Mouse (Mus musculus) kidney, embryonic 15.5 days (tissue): ENCODE data around the gene Gnb3. TPM values are rescaled to one million over a fixed set of nuclear protein-coding genes. Genes with fewer than 3 reads are reported as not detected.
"Not testable (repeated sequence)": the region's sequence is repeated elsewhere in the genome, so short reads cannot be mapped to it uniquely, and the experiment has no call there.

Experiments
- ATAC-seq: fragments of 200-750 bp; cut with Nextera tagmentation; replicated peaks from 2 replicates; pipeline ENCODE4 v1.8.0; 2017; ENCODE audit warnings: moderate TSS enrichment; ENCODE audit not compliant: low FRiP score
- H3K27ac ChIP-seq: fragments of 300-500 bp; sonication (generic); 2 replicates; pipeline ENCODE4 v1.5.1; 2015; ENCODE audit warnings: mild to moderate bottlenecking, inconsistent platforms
- H3K27me3 ChIP-seq: fragments of 300-500 bp; sonication (generic); 2 replicates; pipeline ENCODE4 v1.6.1; 2015; ENCODE audit warnings: inconsistent platforms
- H3K36me3 ChIP-seq: fragments of 300-500 bp; sonication (generic); 2 replicates; pipeline ENCODE4 v1.6.1; 2015; ENCODE audit warnings: inconsistent platforms
- H3K4me1 ChIP-seq: fragments of 300-500 bp; sonication (generic); 2 replicates; pipeline ENCODE4 v1.6.1; 2015; ENCODE audit warnings: inconsistent platforms
- H3K4me2 ChIP-seq: fragments of 300-500 bp; sonication (generic); 2 replicates; pipeline ENCODE4 v1.6.1; 2015; ENCODE audit warnings: moderate library complexity, mild to moderate bottlenecking, inconsistent platforms
- H3K4me3 ChIP-seq: fragments of 300-500 bp; sonication (generic); replicated peaks from 2 replicates; pipeline ENCODE4 v1.5.1; 2015; ENCODE audit warnings: mild to moderate bottlenecking, inconsistent platforms
- H3K9ac ChIP-seq: fragments of 300-500 bp; sonication (generic); 2 replicates; pipeline ENCODE4 v1.6.1; 2015; ENCODE audit warnings: mild to moderate bottlenecking, inconsistent platforms
- H3K9me3 ChIP-seq: fragments of 300-500 bp; sonication (generic); replicated peaks from 2 replicates; pipeline ENCODE4 v1.6.1; 2016; ENCODE audit warnings: inconsistent platforms
- WGBS: fragments of 180-500 bp; shearing (Covaris S2); methylation state at CpG from one replicate; pipeline ENCODE4 v1.1.7; 2015; ENCODE audit warnings: mixed read lengths; 5-methylcytosine and 5-hydroxymethylcytosine counted together
- polyA plus RNA-seq: library from polyadenylated mRNA; unstranded; fragments of >200 nt; fragmentation: Nextera tagmentation; extraction: Ambion mirVana; gene quantifications from 2 replicates; pipeline ENCODE4 v1.2.1, GENCODE M21; 2015

Gene Gnb3
- polyA plus RNA-seq, 1 experiment from 2014 or later = 2.9 TPM

- Histone ChIP-seq H3K27me3 (no peaks in the 10 kb centered on the region), H3K27ac (peak overlapping the region; percentile 92), H3K9me3 (no peaks in the 10 kb centered on the region), H3K36me3 (peaks cover 51% of the 10 kb centered on the region), H3K9ac (peak overlapping the region; percentile 75), H3K4me1 (peaks cover 53% of the 10 kb centered on the region), H3K4me2 (peak overlapping the region; percentile 69), H3K4me3 (peak overlapping the region; percentile 80)
- ATAC-seq = peak; percentile 44
- WGBS = under 1% methylated on average over 18 of the region's 18 CpGs
These were observed 26.6 kb downstream of the Gnb3 start for GRCm38 (mm10) chr6:124813496-124813895.

- Histone ChIP-seq H3K36me3 (peaks cover 45% of the 10 kb centered on the region), H3K4me3 (peak overlapping the region; percentile 80), H3K4me2 (peak overlapping the region; percentile 69), H3K9ac (peak overlapping the region; percentile 75), H3K27ac (peak overlapping the region; percentile 92), H3K4me1 (peaks cover 59% of the 10 kb centered on the region), H3K9me3 (no peaks in the 10 kb centered on the region), H3K27me3 (no peaks in the 10 kb centered on the region)
- no peak for ATAC-seq
- 21% methylated on average over 9 of the region's 9 CpGs for WGBS
These were observed 27.2 kb downstream of the Gnb3 start for GRCm38 (mm10) chr6:124812848-124813247.

- Histone ChIP-seq H3K27ac (peak overlapping the region; percentile 92), H3K4me1 (peaks cover 66% of the 10 kb centered on the region), H3K9ac (no peak overlapping the region), H3K9me3 (no peaks in the 10 kb centered on the region), H3K4me3 (peak overlapping the region; percentile 80), H3K36me3 (peaks cover 36% of the 10 kb centered on the region), H3K27me3 (no peaks in the 10 kb centered on the region), H3K4me2 (peak overlapping the region; percentile 69)
- 79% methylated on average over 24 of the region's 24 CpGs for WGBS
- ATAC-seq = no peak
These were observed 28.1 kb downstream of the Gnb3 start for GRCm38 (mm10) chr6:124811701-124812560.

GRCm38 (mm10) chr6:124811403-124811665 is 28.7 kb downstream of the Gnb3 start:
- Histone ChIP-seq H3K4me1 (peaks cover 71% of the 10 kb centered on the region), H3K4me2 (peak overlapping the region; percentile 3; the same call in 1 of the 2 replicates), H3K36me3 (peaks cover 30% of the 10 kb centered on the region), H3K4me3 (peak overlapping the region; percentile 80; the same call in 1 of the 2 replicates), H3K27me3 (no peaks in the 10 kb centered on the region), H3K27ac (0 out of 2 replicates have a peak overlapping the region, but pooled peaks have one; percentile 9), H3K9me3 (no peaks in the 10 kb centered on the region), H3K9ac (no peak overlapping the region)
- no peak for ATAC-seq
- WGBS = 72% methylated on average over 4 of the region's 4 CpGs

GRCm38 (mm10) chr6:124810566-124811402 is 29.3 kb downstream of the Gnb3 start:
- 84% methylated on average over 11 of the region's 11 CpGs for WGBS
- Histone ChIP-seq H3K36me3 (peaks cover 24% of the 10 kb centered on the region), H3K4me3 (0 out of 2 replicates have a peak overlapping the region, but pooled peaks have one; percentile 70), H3K27ac (peak overlapping the region; percentile 98), H3K4me2 (peak overlapping the region; percentile 96), H3K4me1 (peaks cover 77% of the 10 kb centered on the region)
- H3K27me3 ChIP-seq, ATAC-seq, H3K9ac ChIP-seq, H3K9me3 ChIP-seq: not testable (repeated sequence)

DNA sequence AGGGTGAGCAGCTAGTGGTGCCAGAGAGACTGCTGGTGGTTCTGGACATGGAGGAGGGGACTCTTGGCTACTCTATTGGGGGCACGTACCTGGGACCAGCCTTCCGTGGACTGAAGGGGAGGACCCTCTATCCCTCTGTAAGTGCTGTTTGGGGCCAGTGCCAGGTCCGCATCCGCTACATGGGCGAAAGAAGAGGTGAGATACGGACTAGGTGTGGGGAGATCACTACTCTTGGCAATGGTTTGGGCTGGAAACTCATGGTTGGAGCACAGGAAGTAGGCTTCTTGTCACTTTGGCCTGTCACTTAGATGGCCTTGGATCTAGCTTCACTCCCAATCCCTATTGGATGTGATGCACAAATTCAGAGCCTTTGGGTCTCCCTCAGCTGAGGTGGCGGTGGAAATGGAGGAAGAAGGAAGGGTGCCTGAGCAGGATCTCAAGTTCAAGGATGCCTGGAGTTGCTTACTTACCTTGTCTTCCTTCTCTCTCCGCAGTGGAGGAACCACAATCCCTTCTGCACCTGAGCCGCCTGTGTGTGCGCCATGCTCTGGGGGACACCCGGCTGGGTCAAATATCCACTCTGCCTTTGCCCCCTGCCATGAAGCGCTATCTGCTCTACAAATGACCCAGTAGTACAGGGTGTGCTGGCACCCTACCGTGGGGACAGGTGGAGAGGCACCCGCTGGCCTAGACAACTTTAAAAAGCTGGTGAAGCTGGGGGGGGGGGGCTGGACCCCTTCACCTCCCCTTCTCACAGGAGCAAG is 30.1 kb downstream of the Gnb3 start:
- ATAC-seq = no peak
- WGBS = 44% methylated on average over 14 of the region's 14 CpGs
- Histone ChIP-seq H3K36me3 (peaks cover 23% of the 10 kb centered on the region), H3K9me3 (no peaks in the 10 kb centered on the region), H3K4me3 (peak overlapping the region; percentile 70), H3K27ac (peak overlapping the region; percentile 98), H3K4me2 (peak overlapping the region; percentile 96), H3K4me1 (peaks cover 77% of the 10 kb centered on the region), H3K9ac (peak overlapping the region; percentile 68), H3K27me3 (no peaks in the 10 kb centered on the region)

DNA sequence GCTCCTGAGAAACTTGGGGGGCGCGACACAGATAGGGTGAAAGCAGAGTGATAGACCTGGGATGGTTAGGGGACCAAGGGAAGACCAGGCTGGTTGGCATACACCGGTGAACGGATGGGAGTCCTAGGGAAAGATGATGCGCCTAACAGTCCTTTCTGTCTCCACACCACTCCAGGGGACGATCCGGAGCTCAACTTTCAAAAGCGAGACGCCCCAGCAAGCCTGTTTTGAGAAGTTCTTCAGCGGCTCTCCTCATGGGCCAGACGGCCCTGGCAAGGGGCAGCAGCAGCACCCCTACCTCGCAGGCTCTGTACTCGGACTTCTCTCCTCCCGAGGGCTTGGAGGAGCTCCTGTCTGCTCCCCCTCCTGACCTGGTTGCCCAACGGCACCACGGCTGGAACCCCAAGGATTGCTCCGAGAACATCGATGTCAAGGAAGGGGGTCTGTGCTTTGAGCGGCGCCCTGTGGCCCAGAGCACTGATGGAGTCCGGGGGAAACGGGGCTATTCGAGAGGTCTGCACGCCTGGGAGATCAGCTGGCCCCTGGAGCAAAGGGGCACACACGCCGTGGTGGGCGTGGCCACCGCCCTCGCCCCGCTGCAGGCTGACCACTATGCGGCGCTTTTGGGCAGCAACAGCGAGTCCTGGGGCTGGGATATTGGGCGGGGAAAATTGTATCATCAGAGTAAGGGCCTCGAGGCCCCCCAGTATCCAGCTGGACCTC is 30.9 kb downstream of the Gnb3 start:
- H3K9me3 ChIP-seq = no peaks in the 10 kb centered on the region
- peak; percentile 4 for ATAC-seq
- under 1% methylated on average over 35 of the region's 35 CpGs for WGBS

GRCm38 (mm10) chr6:124808358-124809012 is 31.6 kb downstream of the Gnb3 start, which contains the start of gene Spsb2:
Spsb2 (plus strand) TSS chr6:124808661.
- WGBS = 3% methylated on average over 29 of the region's 29 CpGs
- ATAC-seq = peak; percentile 66

More for the DNA sequence above, 30.9 kb downstream of the Gnb3 start:
- peak overlapping the region; percentile 98 for H3K27ac ChIP-seq
- peaks cover 23% of the 10 kb centered on the region for H3K36me3 ChIP-seq
- peak overlapping the region; percentile 96 for H3K4me2 ChIP-seq
- H3K4me3 ChIP-seq = peak overlapping the region; percentile 70
- peaks cover 71% of the 10 kb centered on the region for H3K4me1 ChIP-seq
- peak overlapping the region; percentile 68 for H3K9ac ChIP-seq
- H3K27me3 ChIP-seq = no peaks in the 10 kb centered on the region

GRCm38 (mm10) chr6:124807986-124808357 is 32.1 kb downstream of the Gnb3 start:
- Histone ChIP-seq H3K9me3 (no peaks in the 10 kb centered on the region), H3K9ac (0 out of 2 replicates have a peak overlapping the region, but pooled peaks have one; percentile 68), H3K36me3 (peaks cover 23% of the 10 kb centered on the region), H3K27me3 (no peaks in the 10 kb centered on the region), H3K27ac (peak overlapping the region; percentile 98), H3K4me3 (peak overlapping the region; percentile 70), H3K4me1 (peaks cover 68% of the 10 kb centered on the region), H3K4me2 (peak overlapping the region; percentile 96)
- WGBS = 77% methylated on average over 6 of the region's 6 CpGs
- no peak for ATAC-seq

More at GRCm38 (mm10) chr6:124808358-124809012, 31.6 kb downstream of the Gnb3 start, which contains the start of gene Spsb2:
- H3K27me3 ChIP-seq = no peaks in the 10 kb centered on the region
- peaks cover 23% of the 10 kb centered on the region for H3K36me3 ChIP-seq
- peak within 1 kb of the TSS; percentile 96 for H3K4me2 ChIP-seq
- peaks cover 70% of the 10 kb centered on the region for H3K4me1 ChIP-seq
- H3K9me3 ChIP-seq = no peaks in the 10 kb centered on the region
- H3K4me3 ChIP-seq = peak within 1 kb of the TSS; percentile 70
- peak within 1 kb of the TSS; percentile 68 for H3K9ac ChIP-seq
- H3K27ac ChIP-seq = peak within 1 kb of the TSS; percentile 98

DNA sequence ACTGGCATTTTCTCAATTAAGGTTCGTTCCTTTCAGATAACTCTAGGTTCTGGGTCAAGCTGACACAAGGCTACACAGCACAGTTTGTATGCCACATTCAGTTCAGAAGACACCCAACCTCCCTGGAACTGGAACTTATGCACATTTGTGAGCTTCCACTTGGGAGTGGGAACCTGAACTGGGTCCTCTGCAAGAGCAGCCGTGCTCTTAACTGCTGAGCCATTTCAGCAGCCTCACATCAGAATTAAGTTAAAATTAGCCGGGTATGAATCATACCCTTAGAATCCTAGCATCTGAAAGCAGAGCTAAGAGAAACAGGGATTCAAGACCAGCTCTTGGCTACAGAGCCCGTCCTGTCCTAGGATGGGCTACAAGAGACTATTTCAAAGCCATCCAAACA is 32.7 kb downstream of the Gnb3 start:
- Histone ChIP-seq H3K27ac (no peak overlapping the region), H3K9me3 (no peaks in the 10 kb centered on the region)

More for the DNA sequence above, 32.7 kb downstream of the Gnb3 start:
- Histone ChIP-seq H3K9ac (no peak overlapping the region), H3K4me1 (peaks cover 62% of the 10 kb centered on the region), H3K4me2 (no peak overlapping the region), H3K27me3 (no peaks in the 10 kb centered on the region), H3K4me3 (no peak overlapping the region), H3K36me3 (peaks cover 23% of the 10 kb centered on the region)
- ATAC-seq = no peak
- 82% methylated on average over 4 of the region's 4 CpGs for WGBS
